Mouse (Mus musculus) left cerebral cortex, adult 11 months (tissue): ENCODE data around the gene Upb1.
"Not testable (repeated sequence)": the region's sequence is repeated elsewhere in the genome, so short reads cannot be mapped to it uniquely, and the experiment has no call there.

Experiments
- DNase-seq: peaks from one replicate; pipeline ENCODE4 v3.0.0; 2022; ENCODE audit warnings: low spot score

Gene Upb1

DNA sequence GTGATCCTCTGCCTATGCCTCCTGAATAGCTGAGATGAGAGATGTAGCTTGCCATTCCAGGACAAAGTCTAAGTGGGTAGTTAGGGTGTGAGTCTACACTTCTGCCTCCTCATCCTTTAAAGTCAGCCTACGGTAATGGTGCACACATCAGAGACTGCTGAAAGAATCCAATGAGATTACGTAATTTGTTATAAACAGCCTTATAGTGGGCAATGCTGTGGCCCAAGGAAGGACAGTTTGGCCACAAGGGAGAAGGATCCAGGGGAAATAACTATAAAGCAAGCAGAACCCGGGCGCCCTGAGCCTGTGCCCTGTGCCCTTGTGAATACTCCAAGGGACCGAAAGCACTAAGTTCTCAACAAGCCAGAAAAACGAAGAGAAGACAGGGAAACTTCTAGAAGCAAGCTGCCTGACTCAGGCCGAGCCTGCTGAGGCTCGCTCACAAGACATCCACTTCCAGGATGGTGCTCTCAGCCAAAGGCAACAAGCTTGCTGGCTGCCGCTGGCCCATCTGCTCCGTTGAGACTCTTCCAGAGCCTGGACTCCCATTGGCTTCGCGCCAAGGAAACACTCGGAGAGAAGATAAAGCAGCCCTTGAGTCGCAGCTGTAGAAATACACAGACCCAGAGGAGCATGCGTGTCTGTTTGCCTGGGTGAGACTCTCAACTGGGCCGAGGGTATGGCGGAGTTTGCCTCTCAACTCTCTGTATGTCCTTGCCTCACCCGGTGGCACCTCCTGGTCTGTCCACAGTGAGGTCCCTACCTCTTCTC lies 55.3 kb downstream of the Upb1 start:
- not testable (repeated sequence) for DNase-seq

GRCm38 (mm10) chr10:75457852-75458251 lies 56.9 kb downstream of the Upb1 start:
- DNase-seq: no peak

DNA sequence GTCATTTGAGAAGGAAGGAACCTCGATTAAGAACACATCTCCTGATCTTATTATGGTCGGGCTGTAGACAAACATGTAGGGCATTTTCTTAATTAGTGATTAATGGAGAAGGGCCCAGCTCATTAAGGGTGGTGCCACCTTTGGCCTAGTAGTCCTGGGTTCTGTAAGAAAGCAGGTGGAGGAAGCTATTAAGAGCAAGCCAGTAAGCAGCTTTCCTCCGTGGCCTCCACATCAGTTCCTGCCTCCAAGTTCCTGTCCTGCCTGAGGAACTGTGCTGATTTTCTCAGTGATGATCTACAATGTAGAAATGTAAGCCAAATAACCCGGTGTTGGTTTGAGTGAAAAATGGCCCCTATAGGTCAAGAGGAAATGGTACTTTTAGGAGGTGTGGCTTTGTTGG lies 57.4 kb downstream of the Upb1 start:
- DNase-seq: no peak

GRCm38 (mm10) chr10:75462728-75463127 lies 61.8 kb downstream of the Upb1 start:
- DNase-seq: no peak

DNA sequence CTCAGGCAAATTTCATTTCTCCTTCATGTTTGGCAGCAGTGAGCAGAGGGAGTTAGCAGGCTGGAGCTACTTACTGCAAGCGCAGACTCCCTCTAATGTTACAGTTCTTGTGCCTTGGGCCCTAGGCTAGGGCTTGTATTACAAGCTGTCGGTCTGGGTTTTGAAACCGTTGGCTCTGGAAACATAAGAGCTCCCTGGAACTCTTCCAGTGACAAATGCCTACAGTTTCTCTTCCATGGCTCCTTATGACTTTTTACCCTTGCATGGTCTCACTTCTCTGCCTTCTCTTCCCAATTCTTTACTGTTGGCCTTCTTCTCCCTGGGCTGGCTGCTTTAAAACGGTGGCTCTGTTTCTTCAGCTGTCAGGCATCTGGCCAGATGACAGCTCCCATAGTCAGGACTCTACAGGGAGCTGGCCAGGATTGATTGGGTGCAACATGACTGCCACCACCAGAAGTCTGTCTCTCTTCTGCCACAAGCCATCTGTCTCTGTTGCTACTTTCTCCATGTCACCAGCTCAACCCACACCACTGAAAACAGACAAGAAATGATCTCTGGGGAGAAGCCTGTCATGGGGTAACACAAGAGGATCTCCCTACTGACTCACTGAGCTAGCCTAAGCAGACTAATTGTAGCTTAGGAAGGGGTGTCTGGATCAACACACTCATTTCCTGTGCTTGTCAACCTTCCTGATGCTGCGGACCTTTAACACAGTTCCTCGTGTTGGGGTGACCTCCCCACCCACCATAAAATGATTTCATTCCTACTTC lies 65.1 kb downstream of the Upb1 start:
- DNase-seq: no peak

GRCm38 (mm10) chr10:75473411-75473810 lies 72.5 kb downstream of the Upb1 start:
- DNase-seq: no peak

DNA sequence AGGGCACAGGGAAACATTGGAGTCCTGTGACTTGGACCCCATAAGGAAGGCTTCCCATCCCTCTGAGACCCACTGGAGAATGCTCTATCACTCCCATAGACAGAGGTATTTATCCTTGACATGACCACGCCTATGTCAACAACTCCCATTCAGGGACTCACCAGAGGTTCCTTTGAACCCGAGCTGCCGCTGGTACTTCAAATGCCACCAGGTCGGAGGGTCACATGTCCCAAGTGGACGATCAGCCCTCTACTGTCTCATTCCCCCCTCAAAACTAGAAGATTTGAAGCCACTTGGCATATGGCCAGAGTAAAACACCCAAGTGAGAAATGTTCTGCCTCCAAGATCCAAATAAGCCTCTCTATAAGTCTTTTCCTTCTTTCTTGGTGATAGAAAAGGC lies 73.7 kb downstream of the Upb1 start:
- no peak for DNase-seq

DNA sequence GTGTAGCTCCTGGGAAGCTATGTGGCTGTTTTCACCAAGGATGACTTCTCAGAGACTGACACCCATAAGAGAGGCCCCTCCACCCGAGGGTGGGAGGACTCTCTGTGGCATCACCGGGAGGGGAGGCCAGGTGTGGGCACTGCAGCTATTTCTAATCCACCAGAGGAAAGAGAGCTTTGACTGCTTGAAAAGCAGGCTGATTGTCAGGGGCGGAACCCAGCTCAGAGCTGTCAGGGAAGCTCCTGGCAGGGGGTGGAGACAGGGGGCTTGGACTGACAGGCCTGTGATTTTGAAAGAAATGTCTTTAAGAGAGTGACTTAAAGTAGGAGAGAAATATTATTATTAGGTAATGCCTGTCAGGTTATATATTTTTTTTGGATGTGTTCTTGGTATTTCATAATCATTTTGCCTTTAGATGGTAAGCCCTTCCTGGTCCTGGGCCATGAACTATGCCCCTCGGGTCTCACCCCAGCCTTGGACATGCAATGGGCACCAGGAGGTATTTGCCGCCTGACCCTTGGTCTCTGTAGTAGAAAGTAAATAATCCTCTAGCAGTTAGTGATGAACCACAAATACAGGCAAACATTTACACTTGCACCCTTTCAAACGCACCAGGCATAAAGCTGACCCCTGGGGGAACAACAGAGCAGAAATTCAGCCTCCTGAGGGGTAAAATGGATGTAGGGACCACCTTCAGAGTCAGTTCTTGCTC lies 74.4 kb downstream of the Upb1 start:
- DNase-seq: not testable (repeated sequence)

DNA sequence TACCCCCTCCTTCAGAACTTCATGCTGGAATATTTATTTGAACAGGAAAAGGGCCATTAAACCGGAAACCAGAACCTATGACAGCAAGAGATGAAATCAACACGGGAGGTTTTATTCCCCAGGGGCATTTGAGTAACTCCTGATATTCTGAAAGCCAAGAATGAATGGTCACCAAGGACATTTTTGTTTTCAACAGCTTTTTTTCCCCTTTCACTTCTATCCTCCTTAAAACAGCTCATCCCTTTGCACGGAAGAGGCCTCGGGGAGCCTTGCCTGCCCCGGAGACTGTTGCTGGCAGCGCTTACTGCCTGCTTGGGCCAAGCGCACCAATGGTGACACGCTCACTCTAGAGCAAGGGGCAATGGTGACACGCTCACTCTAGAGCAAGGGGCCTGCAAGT lies 76.1 kb downstream of the Upb1 start:
- DNase-seq: no peak

DNA sequence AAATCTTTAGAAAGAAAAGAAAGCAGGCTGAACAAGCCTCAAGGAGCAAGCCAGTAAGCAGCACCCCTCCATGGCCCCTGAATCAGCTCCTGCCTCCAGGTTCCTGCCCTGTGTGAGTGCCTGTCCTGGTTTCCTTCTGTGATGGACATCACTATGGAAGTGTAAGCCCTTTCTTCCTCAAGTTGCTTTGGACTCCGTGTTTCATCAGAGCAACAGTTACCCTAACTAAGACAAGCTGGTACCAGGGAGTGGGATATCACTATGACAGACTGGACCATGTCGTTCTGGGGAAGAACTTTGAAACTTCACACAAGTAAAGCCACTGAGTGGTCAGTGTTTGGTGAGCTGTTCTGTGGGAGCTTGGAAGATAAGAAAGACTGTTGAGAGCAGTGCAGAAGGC lies 79.0 kb downstream of the Upb1 start:
- DNase-seq: no peak

- no peak for DNase-seq
These were observed 80.8 kb downstream of the Upb1 start for GRCm38 (mm10) chr10:75481703-75482102.

- no peak for DNase-seq
These were observed 81.4 kb downstream of the Upb1 start for GRCm38 (mm10) chr10:75482271-75482670.

GRCm38 (mm10) chr10:75482919-75483483 lies 82.1 kb downstream of the Upb1 start:
- DNase-seq: no peak

DNA sequence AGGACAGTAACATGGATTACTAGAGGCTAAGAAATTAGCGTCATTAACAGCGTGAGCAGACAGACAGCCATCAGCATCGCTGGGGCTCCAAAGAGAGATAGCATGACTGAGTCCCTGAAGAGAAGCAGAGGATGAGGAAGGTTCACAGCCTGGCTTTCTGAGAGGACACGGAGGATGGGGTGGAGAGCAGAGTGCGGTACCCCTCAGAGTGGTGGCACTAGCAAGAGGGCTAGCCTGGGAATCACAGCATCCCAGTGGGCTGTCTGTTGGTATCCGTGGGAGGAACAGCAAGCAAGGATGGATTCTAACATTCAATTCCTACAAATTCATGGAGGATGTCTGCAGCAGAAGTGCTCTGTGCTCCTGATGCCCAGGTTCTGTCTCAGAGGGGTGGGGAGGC lies 83.2 kb downstream of the Upb1 start:
- DNase-seq: no peak

DNA sequence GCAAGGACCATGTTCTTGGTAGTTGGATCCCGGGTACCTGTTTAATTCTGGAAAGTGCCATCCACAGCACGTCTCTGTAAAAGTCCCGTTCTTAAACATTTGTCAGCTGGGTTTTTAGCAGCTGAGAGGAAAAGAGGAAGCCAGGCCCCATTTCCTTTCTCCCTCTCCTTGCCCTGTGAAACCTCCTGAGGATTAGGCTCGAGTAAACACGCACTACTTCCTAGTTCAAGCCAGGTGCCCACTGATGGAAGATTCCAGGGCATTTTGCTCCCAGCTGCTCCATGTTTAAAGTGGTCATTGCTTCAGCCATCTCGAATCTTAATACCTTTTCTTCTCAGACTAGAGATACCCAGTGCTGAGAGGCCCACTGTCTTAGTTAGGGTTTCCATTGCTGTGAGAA lies 83.9 kb downstream of the Upb1 start:
- DNase-seq: no peak

DNA sequence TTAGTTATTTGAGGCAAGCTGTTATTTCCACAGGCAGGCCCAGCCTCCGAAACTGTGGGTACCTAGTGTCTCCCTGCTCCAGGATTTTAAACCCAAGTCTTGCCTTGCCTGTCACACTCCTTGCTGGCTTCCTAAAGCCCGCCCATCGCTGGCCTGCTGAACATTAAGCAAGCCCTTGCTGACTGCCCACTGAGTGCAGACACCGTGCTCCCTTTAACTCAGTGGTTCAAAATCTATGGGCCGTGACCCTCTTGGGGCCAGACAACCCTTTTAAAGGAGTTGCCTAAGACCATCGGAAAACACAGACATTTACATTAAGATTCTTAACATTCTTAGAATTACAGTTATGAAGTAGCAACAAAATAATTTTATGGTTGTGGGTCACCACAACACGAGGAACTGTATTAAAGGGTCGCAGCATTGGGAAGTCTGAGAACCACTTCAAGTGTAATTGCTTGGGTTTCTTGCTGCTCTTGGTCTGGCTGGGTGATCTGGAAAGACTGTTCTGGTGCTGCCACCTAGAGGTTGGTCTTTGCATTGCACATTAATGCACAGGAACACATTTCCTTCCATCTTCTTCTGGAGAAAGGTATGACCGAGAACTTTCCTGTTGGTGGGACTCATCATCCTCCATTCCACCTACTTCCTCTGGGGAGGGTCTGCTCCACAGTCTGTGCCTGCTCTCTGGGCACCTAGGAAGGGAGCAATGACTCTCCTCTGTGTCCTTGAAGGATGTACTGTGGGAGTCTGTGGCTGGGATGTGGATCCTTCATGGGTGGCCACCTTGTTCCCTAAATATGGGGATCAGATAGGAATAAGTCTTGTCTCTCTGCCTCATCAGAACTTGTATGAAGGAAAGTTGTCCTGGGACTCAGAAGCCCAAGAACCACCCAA lies 85.4 kb downstream of the Upb1 start:
- peak; percentile 58 for DNase-seq

- no peak for DNase-seq
These were observed 86.2 kb downstream of the Upb1 start for GRCm38 (mm10) chr10:75487131-75487530.

DNA sequence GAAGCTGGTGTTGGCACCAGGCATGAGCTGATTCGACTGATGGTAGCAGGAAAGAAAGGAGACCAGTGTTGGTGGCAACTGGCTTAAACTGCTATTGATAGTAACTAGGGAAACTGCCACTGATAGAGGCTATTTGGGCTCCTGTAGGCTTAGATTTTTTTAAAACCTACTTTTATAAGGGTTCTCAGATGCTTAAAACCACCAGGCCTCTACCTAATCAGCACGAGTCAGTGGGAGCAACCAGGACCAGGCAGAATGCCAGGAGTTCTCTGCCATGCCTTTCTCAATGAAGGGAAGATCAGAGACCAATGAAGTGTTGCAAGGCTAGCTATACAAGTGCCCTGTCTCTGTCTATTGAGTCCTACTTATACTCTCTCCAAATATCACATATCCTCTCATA lies 88.6 kb downstream of the Upb1 start:
- no peak for DNase-seq

DNA sequence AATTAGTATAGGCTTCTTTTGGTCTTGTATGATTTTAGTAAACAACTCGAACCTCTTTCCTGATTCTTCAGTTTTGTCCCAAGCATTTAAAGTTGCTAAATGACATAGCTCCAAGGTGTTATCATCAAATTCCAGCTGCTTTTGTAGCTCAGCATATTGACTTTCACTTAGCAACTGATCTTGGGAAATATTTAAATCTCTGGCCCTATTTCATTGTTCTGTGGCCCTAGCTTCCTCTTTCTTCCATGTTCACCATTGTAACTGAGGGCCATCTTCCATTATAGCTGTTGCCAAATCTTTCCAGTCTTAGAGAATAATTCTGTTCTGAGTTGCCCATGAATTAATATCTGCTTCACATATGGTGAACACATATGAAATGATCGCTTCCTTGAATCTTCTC lies 89.8 kb downstream of the Upb1 start:
- no peak for DNase-seq
